Mouse (Mus musculus) testis, adult 2 months (tissue): ENCODE results near the gene Adgre5.

Source experiments
- CTCF ChIP-seq: fragments of 200-500 bp; IDR thresholded peaks from 2 replicates; pipeline ENCODE4 v1.5.1; 2012; ENCODE audit warnings: low read depth, mild to moderate bottlenecking, inconsistent platforms, low read length, moderate library complexity; ENCODE audit not compliant: control insufficient read depth, insufficient read depth, insufficient replicate concordance
- POLR2A ChIP-seq: fragments of 200-500 bp; IDR thresholded peaks from 2 replicates; pipeline ENCODE4 v1.6.1; 2012; ENCODE audit warnings: low read depth, mild to moderate bottlenecking, inconsistent platforms, low read length, moderate library complexity; ENCODE audit not compliant: control insufficient read depth

DNA sequence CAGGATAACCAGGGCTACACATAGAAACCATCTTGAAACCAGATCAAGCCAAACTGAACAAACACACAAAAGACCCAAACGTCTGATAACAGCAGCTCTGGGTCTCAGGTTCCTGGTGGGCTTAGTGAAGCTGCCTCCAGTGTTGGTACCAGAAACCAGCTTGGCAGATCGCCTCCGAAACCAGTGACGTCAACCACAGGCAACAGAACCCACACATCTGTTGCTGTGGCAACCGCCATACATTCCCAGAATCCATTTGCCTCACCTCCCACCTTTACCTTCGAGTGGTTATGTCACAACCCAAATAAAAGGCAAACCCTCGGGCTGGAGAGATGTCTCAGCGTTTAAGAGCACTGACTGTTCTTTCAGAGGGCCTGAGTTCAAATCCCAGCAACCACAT is 33.6 kb downstream of the Adgre5 start:
- TF ChIP-seq CTCF (no peak), POLR2A (peak; percentile 56; the same call in 1 of the 2 replicates)
